Mouse (Mus musculus) left cerebral cortex, postnatal 10 days (tissue): ENCODE data around the gene Gm21976. TPM values are rescaled to one million over a fixed set of nuclear protein-coding genes. Genes with fewer than 3 reads are reported as not detected.

ENCODE experiments used
- DNase-seq, 2 experiments: peaks; one replicate each; pipeline ENCODE4 v3.0.0; 2021 to 2022; ENCODE audit warnings: low spot score in 2 of 2, mixed read lengths in 1 of 2; ENCODE audit errors: extremely low spot score in 1 of 2
- intact Hi-C: fragments of 180-260 bp; cut with DNase I; formaldehyde crosslinking; loops from one replicate; pipeline ENCODE4 v1.15.1; 2025
- total RNA-seq, 2 experiments: library from RNA; stranded (reverse); gene quantifications; 2 replicates each; pipeline ENCODE4 v1.2.3; 2021

Gm21976 gene
- total RNA-seq, 2 experiments from 2014 or later, result not detected

GRCm38 (mm10) chr13:98291712-98292111, 12.0 kb downstream of the Gm21976 start:
- no peak for DNase-seq
- intact Hi-C loops, result no loop called here

GRCm38 (mm10) chr13:98296072-98296471, 16.4 kb downstream of the Gm21976 start:
- intact Hi-C loops, result no loop called here
- DNase-seq, result no peak

- intact Hi-C loops, result no loop called here
- DNase-seq, result no peak
Measured at GRCm38 (mm10) chr13:98297883-98298482, 18.3 kb downstream of the Gm21976 start.

GRCm38 (mm10) chr13:98298833-98299758, 19.4 kb downstream of the Gm21976 start:
- DNase-seq, result peak; percentile 77 to 78
- intact Hi-C loops, result no loop called here

- DNase-seq, result no peak
- intact Hi-C loops, result no loop called here
Measured at GRCm38 (mm10) chr13:98305257-98305656, 25.6 kb downstream of the Gm21976 start.

GRCm38 (mm10) chr13:98306393-98306792, 26.7 kb downstream of the Gm21976 start:
- DNase-seq, result no peak
- intact Hi-C loops, result no loop called here

- intact Hi-C loops, result no loop called here
- no peak for DNase-seq
Measured at GRCm38 (mm10) chr13:98306852-98307475, 27.3 kb downstream of the Gm21976 start.

GRCm38 (mm10) chr13:98308004-98308403, 28.3 kb downstream of the Gm21976 start:
- intact Hi-C loops, result no loop called here
- no peak for DNase-seq

GRCm38 (mm10) chr13:98308724-98309123, 29.0 kb downstream of the Gm21976 start:
- intact Hi-C loops, result no loop called here
- DNase-seq, result no peak

GRCm38 (mm10) chr13:98311597-98311996, 31.9 kb downstream of the Gm21976 start:
- intact Hi-C loops, result loop anchor here (5.0 kb wide), 1 partner anchor 44 kb away; no protein-coding TSS in a partner anchor
- no peak for DNase-seq

- intact Hi-C loops, result loop anchor here (5.0 kb wide), 1 partner anchor 46 kb away; no protein-coding TSS in a partner anchor
- DNase-seq, result no peak
Measured at GRCm38 (mm10) chr13:98313631-98314030, 33.9 kb downstream of the Gm21976 start.

- intact Hi-C loops, result no loop called here
- no peak for DNase-seq
Measured at GRCm38 (mm10) chr13:98315124-98315523, 35.4 kb downstream of the Gm21976 start.

GRCm38 (mm10) chr13:98316140-98316479, 36.4 kb downstream of the Gm21976 start:
- intact Hi-C loops, result no loop called here
- no peak for DNase-seq

GRCm38 (mm10) chr13:98316480-98317245, 37.0 kb downstream of the Gm21976 start, which contains the start of gene Btf3:
Btf3 (minus strand) TSS chr13:98317006.
- DNase-seq, result peak; percentile 90 to 96
- intact Hi-C loops, result no loop called here

- intact Hi-C loops, result no loop called here
- DNase-seq, result no peak
Measured at GRCm38 (mm10) chr13:98317246-98317677, 37.6 kb downstream of the Gm21976 start.

GRCm38 (mm10) chr13:98317911-98318310, 38.2 kb downstream of the Gm21976 start:
- intact Hi-C loops, result no loop called here
- no peak for DNase-seq

GRCm38 (mm10) chr13:98325034-98325433, 45.3 kb downstream of the Gm21976 start:
- no peak for DNase-seq
- intact Hi-C loops, result no loop called here

GRCm38 (mm10) chr13:98332106-98332505, 52.4 kb downstream of the Gm21976 start:
- peak in 1 of 2 experiments; percentile 37 for DNase-seq
- intact Hi-C loops, result no loop called here

- no peak for DNase-seq
- intact Hi-C loops, result no loop called here
Measured at GRCm38 (mm10) chr13:98336205-98336604, 56.5 kb downstream of the Gm21976 start.
